Mouse (Mus musculus) E14TG2a.4 (cell line): ENCODE measurements around the gene Slc16a3.

Experiments used
- H3K27me3 ChIP-seq: 2 replicates; pipeline ENCODE4 v1.6.1; 2014; ENCODE audit warnings: low read length, control low read depth; ENCODE audit not compliant: insufficient read depth
- H3K36me3 ChIP-seq: 2 replicates; pipeline ENCODE4 v1.6.1; 2014; ENCODE audit warnings: low read length, control low read depth; ENCODE audit not compliant: insufficient read depth
- H3K4me1 ChIP-seq: replicated peaks from 2 replicates; pipeline ENCODE4 v1.6.1; 2014; ENCODE audit warnings: low read depth, low read length, control low read depth
- H3K4me3 ChIP-seq: replicated peaks from 2 replicates; pipeline ENCODE4 v1.5.1; 2014; ENCODE audit warnings: mild to moderate bottlenecking, low read length
- H3K9me3 ChIP-seq: 2 replicates; pipeline ENCODE4 v1.6.1; 2014; ENCODE audit warnings: low read length, control low read depth
- CTCF ChIP-seq: conservative IDR thresholded peaks from 2 replicates; pipeline ENCODE4 v1.5.1; 2014; ENCODE audit warnings: low read length
- NANOG ChIP-seq: IDR thresholded peaks from 2 replicates; pipeline ENCODE4 v1.6.1; 2014; ENCODE audit warnings: borderline replicate concordance, low read length, mixed read lengths
- POU5F1 ChIP-seq: IDR thresholded peaks from 2 replicates; pipeline ENCODE4 v1.6.1; 2014; ENCODE audit warnings: low read length, borderline replicate concordance

Gene Slc16a3

DNA sequence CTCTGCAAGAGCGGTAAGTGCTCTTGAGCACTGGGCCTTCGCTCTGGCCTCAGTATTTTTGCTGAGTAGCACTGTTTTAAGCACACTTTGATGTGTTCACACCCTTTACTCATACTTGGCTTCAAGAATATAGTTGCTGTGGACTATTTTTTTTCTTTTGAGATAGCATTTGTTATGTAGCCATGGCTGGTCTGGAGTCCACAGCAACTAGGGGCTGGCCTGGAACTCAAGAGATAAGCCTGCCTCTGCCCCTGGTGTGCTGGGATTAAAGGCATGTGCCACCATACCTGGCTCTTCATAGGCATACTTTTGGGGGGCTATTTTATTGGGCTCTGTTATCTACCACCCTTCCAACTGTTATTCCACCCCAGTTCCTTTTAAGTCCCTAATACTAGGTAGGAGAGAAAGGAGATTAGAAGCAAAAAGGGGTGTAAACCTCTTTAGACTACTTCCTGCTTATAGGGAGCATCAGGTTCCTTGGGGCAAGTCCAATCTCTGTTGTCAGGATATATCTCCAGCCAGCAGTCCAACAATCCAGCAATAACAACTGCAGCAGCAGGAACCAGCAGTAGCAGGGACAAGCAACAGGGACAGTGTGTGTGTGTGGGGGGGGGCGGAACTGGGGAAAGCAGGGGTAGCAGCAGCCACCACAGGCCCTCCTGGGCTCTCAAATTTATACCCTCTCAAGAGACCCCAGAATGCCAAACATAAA is 61.9 kb downstream of the Slc16a3 start:
- H3K4me1 ChIP-seq = peaks cover 6% of the 10 kb centered on the region; the same call in 1 of the 2 replicates
- TF ChIP-seq POU5F1 (no peak), NANOG (no peak), CTCF (no peak)
- no peaks in the 10 kb centered on the region for H3K36me3 ChIP-seq
- H3K4me3 ChIP-seq = no peak overlapping the region
- H3K27me3 ChIP-seq = peaks cover 14% of the 10 kb centered on the region
- H3K9me3 ChIP-seq = no peaks in the 10 kb centered on the region
